10 mouse cellular contexts compared by ENCODE assay signal in the genomic region with DNA sequence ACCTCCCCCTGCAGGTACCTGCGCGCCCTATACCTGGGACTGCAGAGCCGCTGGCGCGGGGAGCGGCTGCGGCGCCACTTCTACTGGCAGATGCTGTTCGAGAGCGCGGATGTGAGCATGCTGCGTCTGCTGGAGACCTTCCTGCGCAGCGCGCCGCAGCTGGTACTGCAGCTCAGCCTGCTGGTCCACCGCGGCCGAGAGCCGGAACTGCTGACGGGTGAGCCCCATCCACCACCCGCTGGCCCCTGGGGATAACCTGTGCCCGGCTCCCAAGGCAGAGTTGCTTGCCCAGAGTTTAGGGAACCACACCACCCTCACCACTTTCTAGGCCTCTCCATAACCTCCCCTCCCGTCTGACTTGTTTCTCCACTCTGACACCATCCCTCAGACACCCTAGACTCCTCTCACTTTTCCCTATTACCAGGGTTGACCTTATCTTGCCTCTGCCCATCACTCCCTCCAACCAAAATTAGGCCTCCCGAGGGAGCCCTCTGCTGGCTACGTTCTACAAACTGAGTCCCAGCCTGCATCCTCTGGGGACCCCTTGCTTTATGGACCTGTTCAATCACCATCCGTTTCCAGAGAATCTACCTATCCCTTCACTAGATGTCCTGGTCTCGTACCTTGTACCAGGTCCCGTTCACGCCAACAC. TPM values are rescaled to one million over a fixed set of nuclear protein-coding genes. Genes with fewer than 3 reads are reported as not detected.
A peak's percentile ranks its signal among the peaks of the same experiment; 100 is the strongest.
DNase-seq lines count a peak whose midpoint lies in the region; ATAC-seq and TF ChIP-seq lines count a peak whose summit lies in the region.
"Had no signal": no experiment of that assay in that cellular context is flagged by ENCODE, and none has a peak within 500 bp of the region (broad histone marks: within the 10 kb centered on the region; RNA-seq: fewer than 3 reads in every experiment).

No protein-coding gene starts in this region.

- H3K4me2 ChIP-seq in forebrain, embryonic 14.5 days (ENCODE audit: low read length), result no peak overlapping the region
- 0 out of 2 replicates have a peak overlapping the region, but pooled peaks have one; percentile 13 for H3K4me2 ChIP-seq in midbrain, embryonic 12.5 days (replicated peaks)
- no peak overlapping the region for H3K4me2 ChIP-seq in midbrain, embryonic 15.5 days
- H3K4me2 ChIP-seq in hindbrain, postnatal 0 days (ENCODE audit: low read depth, low read length), result 0 out of 2 replicates have a peak overlapping the region, but pooled peaks have one; percentile 10

- H3K27me3 ChIP-seq in forebrain, embryonic 10.5 days (ENCODE audit: poor library complexity, severe bottlenecking), result peaks cover 58% of the 10 kb centered on the region
- H3K27me3 ChIP-seq in forebrain, embryonic 14.5 days (replicated peaks; ENCODE audit: control insufficient read depth, insufficient read depth, low read length), result peaks cover 14% of the 10 kb centered on the region
- peaks cover 26% of the 10 kb centered on the region for H3K27me3 ChIP-seq in midbrain, embryonic 12.5 days
- 0 out of 2 replicates have a peak, but pooled peaks cover 6% of the 10 kb centered on the region for H3K27me3 ChIP-seq in midbrain, embryonic 15.5 days (replicated peaks)
- H3K27me3 ChIP-seq in hindbrain, postnatal 0 days (ENCODE audit: insufficient read depth, low read length), result no peaks in the 10 kb centered on the region

- peaks cover 6% of the 10 kb centered on the region for H3K4me1 ChIP-seq in forebrain, embryonic 10.5 days
- H3K4me1 ChIP-seq in forebrain, embryonic 14.5 days (ENCODE audit: control insufficient read depth, insufficient read depth, low read length), result peaks cover 20% of the 10 kb centered on the region
- H3K4me1 ChIP-seq in midbrain, embryonic 12.5 days, result peaks cover 9% of the 10 kb centered on the region; the same call in 1 of the 2 replicates
- peaks cover 17% of the 10 kb centered on the region for H3K4me1 ChIP-seq in midbrain, embryonic 15.5 days
- H3K4me1 ChIP-seq in hindbrain, postnatal 0 days (ENCODE audit: insufficient read depth, low read length), result peaks cover 19% of the 10 kb centered on the region

- DNase-seq in forebrain, embryonic 10.5 days (ENCODE audit: extremely low spot score, low spot score), result no peak
- DNase-seq in forebrain, embryonic 14.5 days (ENCODE audit: low spot score), result no peak
- DNase-seq in hindbrain, postnatal 0 days (ENCODE audit: low spot score), result peak; percentile 50
- DNase-seq in thymus, postnatal 14 days, result peak; percentile 36
- no peak for DNase-seq in urinary bladder, postnatal 25 days (ENCODE audit: low spot score)
- DNase-seq in left cerebral cortex, postnatal 25 days (ENCODE audit: low spot score in 2 of 2), result no peak

- ATAC-seq in forebrain, embryonic 14.5 days, result no peak
- ATAC-seq in midbrain, embryonic 12.5 days (ENCODE audit: low FRiP score, low read depth), result no peak
- no peak for ATAC-seq in midbrain, embryonic 15.5 days (replicated peaks)
- no peak for ATAC-seq in hindbrain, postnatal 0 days

- WGBS in forebrain, embryonic 10.5 days, result 8% methylated on average over 30 of the region's 30 CpGs
- WGBS in forebrain, embryonic 14.5 days, result 10% methylated on average over 30 of the region's 30 CpGs
- WGBS in midbrain, embryonic 12.5 days, result 10% methylated on average over 28 of the region's 30 CpGs
- 11% methylated on average over 30 of the region's 30 CpGs for WGBS in midbrain, embryonic 15.5 days
- 15% methylated on average over 30 of the region's 30 CpGs for WGBS in hindbrain, postnatal 0 days

- TF ChIP-seq CTCF in hindbrain, postnatal 0 days (IDR thresholded peaks at IDR 0.05; ENCODE audit: low read depth), result peak; percentile 40

- H3K9ac ChIP-seq in forebrain, embryonic 14.5 days (ENCODE audit: low read length), result no peak overlapping the region
- H3K9ac ChIP-seq in midbrain, embryonic 12.5 days (replicated peaks), result no peak overlapping the region
- no peak overlapping the region for H3K9ac ChIP-seq in midbrain, embryonic 15.5 days
- no peak overlapping the region for H3K9ac ChIP-seq in hindbrain, postnatal 0 days (replicated peaks; ENCODE audit: low read length)

- H3K36me3 ChIP-seq in forebrain, embryonic 10.5 days (replicated peaks), result no peaks in the 10 kb centered on the region
- H3K36me3 ChIP-seq in forebrain, embryonic 14.5 days (ENCODE audit: control insufficient read depth, insufficient read depth, low read length), result peaks cover 12% of the 10 kb centered on the region
- H3K36me3 ChIP-seq in midbrain, embryonic 12.5 days, result peaks cover 10% of the 10 kb centered on the region; the same call in 1 of the 2 replicates
- peaks cover 13% of the 10 kb centered on the region for H3K36me3 ChIP-seq in midbrain, embryonic 15.5 days (replicated peaks)
- peaks cover 7% of the 10 kb centered on the region; the same call in 1 of the 2 replicates for H3K36me3 ChIP-seq in hindbrain, postnatal 0 days (ENCODE audit: insufficient read depth, low read length)

- peak overlapping the region; percentile 24 for H3K4me3 ChIP-seq in forebrain, embryonic 10.5 days
- H3K4me3 ChIP-seq in forebrain, embryonic 14.5 days (ENCODE audit: low read depth, low read length), result no peak overlapping the region
- no peak overlapping the region for H3K4me3 ChIP-seq in midbrain, embryonic 12.5 days
- H3K4me3 ChIP-seq in midbrain, embryonic 15.5 days, result no peak overlapping the region
- H3K4me3 ChIP-seq in hindbrain, postnatal 0 days (ENCODE audit: low read length), result no peak overlapping the region
- H3K4me3 ChIP-seq: megakaryocyte, embryonic 14.5 days had no signal

- no peak overlapping the region for H3K27ac ChIP-seq in forebrain, embryonic 10.5 days
- no peak overlapping the region for H3K27ac ChIP-seq in forebrain, embryonic 14.5 days (ENCODE audit: low read depth, low read length)
- no peak overlapping the region for H3K27ac ChIP-seq in midbrain, embryonic 12.5 days (replicated peaks)
- no peak overlapping the region for H3K27ac ChIP-seq in midbrain, embryonic 15.5 days
- H3K27ac ChIP-seq in hindbrain, postnatal 0 days, result no peak overlapping the region

- no peaks in the 10 kb centered on the region for H3K9me3 ChIP-seq in forebrain, embryonic 10.5 days
- no peaks in the 10 kb centered on the region for H3K9me3 ChIP-seq in forebrain, embryonic 14.5 days (replicated peaks; ENCODE audit: control insufficient read depth, low read length)
- H3K9me3 ChIP-seq in midbrain, embryonic 12.5 days, result no peaks in the 10 kb centered on the region
- no peaks in the 10 kb centered on the region for H3K9me3 ChIP-seq in midbrain, embryonic 15.5 days
- no peaks in the 10 kb centered on the region for H3K9me3 ChIP-seq in hindbrain, postnatal 0 days (ENCODE audit: low read length)
- H3K9me3 ChIP-seq: megakaryocyte, embryonic 14.5 days had no signal

- intact Hi-C loops in left cerebral cortex, postnatal 25 days (cut with DNase I), result loop anchor here (10.0 kb wide), 1 partner anchor 138 kb away; a partner anchor contains a TSS

RNA-seq across cellular contexts. Expression of a gene that starts 12.9 kb away (rescaled TPM):
- 0.83 and 0.84 TPM in 2 replicates for polyA plus RNA-seq in forebrain, embryonic 10.5 days (2016; fragmentation: Nextera tagmentation; extraction: Ambion mirVana)
- 0.77 and 1.1 TPM in 2 replicates for polyA plus RNA-seq in forebrain, embryonic 14.5 days (2014; fragmentation: Nextera tagmentation; extraction: Ambion mirVana)
- polyA plus RNA-seq in midbrain, embryonic 12.5 days (2016; fragmentation: Nextera tagmentation; extraction: Ambion mirVana), result 2.6 and 2.7 TPM in 2 replicates
- polyA plus RNA-seq in midbrain, embryonic 15.5 days (2015; fragmentation: Nextera tagmentation; extraction: Ambion mirVana), result 1.7 and 2.7 TPM in 2 replicates
- total RNA-seq in hindbrain, postnatal 0 days (2014; rRNA removed), result 3.9 and 4.7 TPM in 2 replicates
- polyA plus RNA-seq in hindbrain, postnatal 0 days (2015; fragmentation: Nextera tagmentation; extraction: Ambion mirVana), result 1.3 TPM in 2 replicates
- 1 to 10 TPM; 4.9 to 5.5 TPM for total RNA-seq in left cerebral cortex, postnatal 25 days (2021)

RNA-seq across cellular contexts. Expression of a gene that starts 21.2 kb away (rescaled TPM):
- 0.14 and 0.20 TPM in 2 replicates for polyA plus RNA-seq in forebrain, embryonic 10.5 days (2016; fragmentation: Nextera tagmentation; extraction: Ambion mirVana)
- polyA plus RNA-seq in forebrain, embryonic 14.5 days (2014; fragmentation: Nextera tagmentation; extraction: Ambion mirVana), result 0.87 and 1.0 TPM in 2 replicates
- 0.97 and 1.5 TPM in 2 replicates for polyA plus RNA-seq in midbrain, embryonic 12.5 days (2016; fragmentation: Nextera tagmentation; extraction: Ambion mirVana)
- polyA plus RNA-seq in midbrain, embryonic 15.5 days (2015; fragmentation: Nextera tagmentation; extraction: Ambion mirVana), result 1.9 and 2.1 TPM in 2 replicates
- total RNA-seq in hindbrain, postnatal 0 days (2014; rRNA removed), result 65.0 and 74.1 TPM in 2 replicates
- 1.5 and 1.6 TPM in 2 replicates for polyA plus RNA-seq in hindbrain, postnatal 0 days (2015; fragmentation: Nextera tagmentation; extraction: Ambion mirVana)
- total RNA-seq in left cerebral cortex, postnatal 25 days (2021), result 1 to 10 TPM; 4.3 to 5.7 TPM
- polyA plus RNA-seq: heart, embryonic 16.5 days had no signal

RNA-seq across cellular contexts. Expression of a gene that starts 37.6 kb away (rescaled TPM):
- 88.5 and 90.8 TPM in 2 replicates for polyA plus RNA-seq in forebrain, embryonic 10.5 days (2016; fragmentation: Nextera tagmentation; extraction: Ambion mirVana)
- polyA plus RNA-seq in forebrain, embryonic 14.5 days (2014; fragmentation: Nextera tagmentation; extraction: Ambion mirVana), result 108 and 118 TPM in 2 replicates
- 128 and 129 TPM in 2 replicates for polyA plus RNA-seq in midbrain, embryonic 12.5 days (2016; fragmentation: Nextera tagmentation; extraction: Ambion mirVana)
- polyA plus RNA-seq in midbrain, embryonic 15.5 days (2015; fragmentation: Nextera tagmentation; extraction: Ambion mirVana), result 234 and 236 TPM in 2 replicates
- 45.3 and 85.8 TPM in 2 replicates for total RNA-seq in hindbrain, postnatal 0 days (2014; rRNA removed)
- 221 and 224 TPM in 2 replicates for polyA plus RNA-seq in hindbrain, postnatal 0 days (2015; fragmentation: Nextera tagmentation; extraction: Ambion mirVana)
- total RNA-seq in left cerebral cortex, postnatal 25 days (2021), result 10 to 100 TPM; 50.7 to 51.4 TPM

RNA-seq across cellular contexts. Expression of a gene that starts 55.4 kb away (rescaled TPM):
- polyA plus RNA-seq in forebrain, embryonic 10.5 days (2016; fragmentation: Nextera tagmentation; extraction: Ambion mirVana), result 0.92 and 1.5 TPM in 2 replicates
- 1.2 and 1.9 TPM in 2 replicates for polyA plus RNA-seq in forebrain, embryonic 14.5 days (2014; fragmentation: Nextera tagmentation; extraction: Ambion mirVana)
- 1.8 and 2.4 TPM in 2 replicates for polyA plus RNA-seq in midbrain, embryonic 12.5 days (2016; fragmentation: Nextera tagmentation; extraction: Ambion mirVana)
- 2.9 and 3.3 TPM in 2 replicates for polyA plus RNA-seq in midbrain, embryonic 15.5 days (2015; fragmentation: Nextera tagmentation; extraction: Ambion mirVana)
- 12.2 and 17.0 TPM in 2 replicates for total RNA-seq in hindbrain, postnatal 0 days (2014; rRNA removed)
- polyA plus RNA-seq in hindbrain, postnatal 0 days (2015; fragmentation: Nextera tagmentation; extraction: Ambion mirVana), result 8.6 and 8.7 TPM in 2 replicates
- 1 to 10 TPM; 2.1 to 2.5 TPM for total RNA-seq in left cerebral cortex, postnatal 25 days (2021)

Comparison
In these comparisons a context has a peak if more than half of its experiments do, and no peak if none do; other contexts are left out.
1. H3K4me2 ChIP-seq: peak in midbrain, embryonic 12.5 days (single experiment) and hindbrain, postnatal 0 days (single experiment); none in forebrain, embryonic 14.5 days (single experiment) and midbrain, embryonic 15.5 days (single experiment).
2. DNase-seq: peak in hindbrain, postnatal 0 days (single experiment) and thymus, postnatal 14 days (single experiment); none in forebrain, embryonic 10.5 days (single experiment), forebrain, embryonic 14.5 days (single experiment), urinary bladder, postnatal 25 days (single experiment) and left cerebral cortex, postnatal 25 days (0 of 2).